Mouse (Mus musculus) liver, postnatal 0 days (tissue): ENCODE results near the gene Gm1043. TPM values are rescaled to one million over a fixed set of nuclear protein-coding genes. Genes with fewer than 3 reads are reported as not detected.

Experiments
- ATAC-seq: fragments of 200-750 bp; cut with Nextera tagmentation; 2 replicates; pipeline ENCODE4 v1.8.0; 2017; ENCODE audit warnings: mild to moderate bottlenecking, moderate library complexity
- DNase-seq: peaks from one replicate; pipeline ENCODE4 v3.0.0-alpha.2; 2016
- H3K27ac ChIP-seq: fragments of 300-500 bp; sonication (generic); 2 replicates; pipeline ENCODE4 v1.5.1; 2014; ENCODE audit warnings: antibody characterized with exemption, moderate library complexity, mild to moderate bottlenecking, low read depth
- H3K27me3 ChIP-seq: fragments of 300-500 bp; sonication (generic); 2 replicates; pipeline ENCODE4 v1.6.1; 2014; ENCODE audit warnings: low read length, control low read depth, mixed read lengths; ENCODE audit not compliant: insufficient read depth
- H3K36me3 ChIP-seq: fragments of 300-500 bp; sonication (generic); replicated peaks from 2 replicates; pipeline ENCODE4 v1.6.1; 2014; ENCODE audit warnings: mild to moderate bottlenecking, control low read depth, low read length, moderate library complexity, mixed read lengths; ENCODE audit not compliant: insufficient read depth
- H3K4me1 ChIP-seq: fragments of 300-500 bp; sonication (generic); 2 replicates; pipeline ENCODE4 v1.6.1; 2014; ENCODE audit warnings: antibody characterized with exemption, mild to moderate bottlenecking, control low read depth; ENCODE audit not compliant: insufficient read depth
- H3K4me2 ChIP-seq: fragments of 300-500 bp; sonication (generic); 2 replicates; pipeline ENCODE4 v1.6.1; 2014; ENCODE audit warnings: low read depth, mild to moderate bottlenecking, low read length, moderate library complexity, mixed read lengths
- H3K4me3 ChIP-seq: fragments of 300-500 bp; sonication (generic); 2 replicates; pipeline ENCODE4 v1.5.1; 2014; ENCODE audit warnings: low read depth, low read length
- H3K9ac ChIP-seq: fragments of 300-500 bp; sonication (generic); replicated peaks from 2 replicates; pipeline ENCODE4 v1.6.1; 2014; ENCODE audit warnings: mild to moderate bottlenecking, moderate library complexity
- H3K9me3 ChIP-seq: fragments of 300-500 bp; sonication (generic); 2 replicates; pipeline ENCODE4 v1.6.1; 2016; ENCODE audit warnings: mild to moderate bottlenecking, control low read depth, low read length, mixed read lengths
- CTCF ChIP-seq: sonication (generic); IDR thresholded peaks from 2 replicates; pipeline ENCODE4 v1.5.1; 2016; ENCODE audit warnings: antibody characterized with exemption, low read depth
- EP300 ChIP-seq: IDR thresholded peaks from 2 replicates; pipeline ENCODE4 v1.6.1; 2016; ENCODE audit warnings: antibody characterized with exemption, low read depth, mild to moderate bottlenecking
- WGBS: fragments of 180-500 bp; shearing (Covaris S2); extraction: QIAGEN DNeasy Blood & Tissue Kit; methylation state at CpG from one replicate; pipeline ENCODE4 v1.1.7; 2014; ENCODE audit not compliant: insufficient replicate concordance; 5-methylcytosine and 5-hydroxymethylcytosine counted together
- polyA plus RNA-seq: library from polyadenylated mRNA; unstranded; fragments of >200 nt; fragmentation: Nextera tagmentation; extraction: Ambion mirVana; gene quantifications from 2 replicates; pipeline ENCODE4 v1.2.1, GENCODE M21; 2015

Gm1043 gene
- polyA plus RNA-seq, 1 experiment from 2014 or later = not detected

DNA sequence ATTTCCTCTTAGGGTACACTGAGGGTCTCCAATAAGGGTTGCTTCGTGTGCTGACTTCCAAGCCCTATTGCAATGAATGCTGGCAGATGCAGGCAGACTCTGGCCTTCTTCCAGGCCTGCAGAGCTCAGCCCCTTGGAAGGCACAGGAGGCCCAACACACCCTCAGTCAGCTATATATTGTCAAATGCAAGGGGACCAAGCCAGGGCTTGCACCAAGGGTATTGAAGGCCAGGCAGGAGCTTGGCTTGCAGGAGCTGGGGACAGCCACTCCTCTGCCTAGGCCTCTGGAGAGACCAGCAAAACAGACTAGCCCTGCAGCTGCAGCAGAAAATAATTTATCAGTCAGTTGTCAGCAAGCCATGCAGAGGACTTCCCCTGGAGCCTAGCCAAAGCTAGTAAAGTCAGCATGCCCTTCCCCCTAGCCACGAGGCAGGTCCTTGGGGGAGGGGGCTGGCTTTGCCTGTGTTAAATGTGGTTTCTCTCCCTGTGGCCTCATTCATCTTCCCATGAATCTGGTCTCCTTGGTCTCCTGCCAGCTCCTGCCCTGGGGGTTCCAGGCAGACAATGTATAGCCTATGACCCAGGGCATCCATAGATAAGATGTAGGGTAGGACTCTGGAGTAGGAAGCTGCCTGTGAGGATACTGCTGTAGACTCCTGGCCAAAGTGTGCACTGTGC is 113.0 kb downstream of the Gm1043 start:
- no peak overlapping the region for H3K9ac ChIP-seq
- no peak overlapping the region for H3K4me3 ChIP-seq
- 38% methylated on average over 2 of the region's 2 CpGs for WGBS
- H3K36me3 ChIP-seq = no peaks in the 10 kb centered on the region
- ATAC-seq (no peak), DNase-seq (no peak)
- TF ChIP-seq EP300 (no peak), CTCF (no peak)
- H3K4me2 ChIP-seq = no peak overlapping the region
- no peaks in the 10 kb centered on the region for H3K27me3 ChIP-seq
- no peaks in the 10 kb centered on the region for H3K4me1 ChIP-seq
- H3K9me3 ChIP-seq = no peaks in the 10 kb centered on the region
- H3K27ac ChIP-seq = no peak overlapping the region

DNA sequence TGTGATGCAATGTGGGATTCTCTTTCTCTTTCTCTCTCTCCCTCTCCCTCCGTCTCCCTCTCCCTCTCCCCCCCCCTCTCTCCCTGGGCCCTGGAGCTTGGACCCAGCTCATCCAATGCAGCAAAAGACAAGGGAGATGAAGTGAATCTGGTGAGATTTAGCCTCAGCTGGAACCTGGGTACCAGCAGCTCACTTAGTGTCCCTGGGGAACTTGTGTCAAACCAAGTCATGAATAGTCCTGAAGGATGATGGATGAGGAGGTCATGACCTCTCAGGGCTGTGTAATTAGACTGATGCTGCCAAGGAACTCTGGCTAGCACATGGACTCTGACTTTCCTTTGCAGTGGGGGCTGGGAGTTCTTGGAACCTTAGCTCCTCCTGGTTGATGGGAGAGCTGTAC is 117.1 kb downstream of the Gm1043 start:
- WGBS = 37% methylated on average over 1 of the region's 1 CpGs
- Histone ChIP-seq H3K9ac (no peak overlapping the region), H3K36me3 (no peaks in the 10 kb centered on the region), H3K9me3 (no peaks in the 10 kb centered on the region), H3K27me3 (no peaks in the 10 kb centered on the region), H3K27ac (no peak overlapping the region), H3K4me3 (no peak overlapping the region), H3K4me1 (no peaks in the 10 kb centered on the region), H3K4me2 (no peak overlapping the region)
- DNase-seq (no peak), ATAC-seq (no peak)
- TF ChIP-seq EP300 (no peak), CTCF (no peak)

DNA sequence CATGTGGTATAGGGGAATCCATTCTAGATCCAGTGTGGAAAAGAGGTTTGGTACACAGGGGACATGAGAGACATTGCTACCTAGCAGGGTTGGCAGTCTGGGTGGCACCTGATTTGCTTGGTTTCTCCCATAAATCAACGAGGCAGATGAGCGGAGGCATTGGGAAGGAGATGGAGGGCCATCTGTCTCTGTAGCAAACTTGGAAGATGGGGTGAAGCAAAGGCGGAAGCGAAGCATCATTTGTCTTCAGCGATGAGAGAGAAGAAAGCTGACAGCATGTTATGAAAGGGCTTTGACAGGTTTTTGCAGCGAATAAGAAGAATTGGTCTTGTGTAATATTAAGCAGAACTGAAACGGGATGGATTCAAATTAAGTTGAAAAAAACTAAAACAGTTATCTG is 119.7 kb downstream of the Gm1043 start:
- 70% methylated on average over 7 of the region's 7 CpGs for WGBS
- DNase-seq (no peak), ATAC-seq (no peak)
- H3K4me2 ChIP-seq = no peak overlapping the region
- H3K27ac ChIP-seq = no peak overlapping the region
- no peaks in the 10 kb centered on the region for H3K27me3 ChIP-seq
- no peak for TF ChIP-seq CTCF
- TF ChIP-seq EP300 = no peak
- no peak overlapping the region for H3K4me3 ChIP-seq
- no peak overlapping the region for H3K9ac ChIP-seq
- H3K4me1 ChIP-seq = no peaks in the 10 kb centered on the region
- no peaks in the 10 kb centered on the region for H3K9me3 ChIP-seq
- no peaks in the 10 kb centered on the region for H3K36me3 ChIP-seq

DNA sequence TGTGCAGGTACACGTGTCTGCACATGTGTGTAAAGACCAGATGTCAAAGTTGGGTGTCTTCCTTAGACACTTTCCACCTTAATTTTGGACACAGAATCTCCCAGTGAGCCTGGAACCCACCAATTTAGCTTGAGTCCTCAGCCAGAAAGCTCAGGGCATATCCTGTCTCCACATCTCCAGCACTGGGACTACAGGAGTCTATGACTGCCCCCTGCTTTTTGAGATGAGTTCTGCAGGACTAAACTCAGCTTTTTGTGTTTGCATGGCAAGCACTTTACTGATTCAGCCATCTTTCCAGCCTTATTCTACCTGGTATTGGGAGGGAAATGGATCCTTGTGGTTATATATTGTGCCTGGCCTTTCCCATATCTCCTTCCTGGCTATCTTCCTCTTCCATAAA is 120.2 kb downstream of the Gm1043 start:
- WGBS = 65% methylated on average over 1 of the region's 1 CpGs
- DNase-seq (no peak), ATAC-seq (no peak)
- H3K9ac ChIP-seq = no peak overlapping the region
- no peaks in the 10 kb centered on the region for H3K4me1 ChIP-seq
- TF ChIP-seq EP300 (no peak), CTCF (no peak)
- no peaks in the 10 kb centered on the region for H3K9me3 ChIP-seq
- no peaks in the 10 kb centered on the region for H3K27me3 ChIP-seq
- H3K27ac ChIP-seq = no peak overlapping the region
- H3K4me2 ChIP-seq = no peak overlapping the region
- H3K36me3 ChIP-seq = no peaks in the 10 kb centered on the region
- H3K4me3 ChIP-seq = no peak overlapping the region

DNA sequence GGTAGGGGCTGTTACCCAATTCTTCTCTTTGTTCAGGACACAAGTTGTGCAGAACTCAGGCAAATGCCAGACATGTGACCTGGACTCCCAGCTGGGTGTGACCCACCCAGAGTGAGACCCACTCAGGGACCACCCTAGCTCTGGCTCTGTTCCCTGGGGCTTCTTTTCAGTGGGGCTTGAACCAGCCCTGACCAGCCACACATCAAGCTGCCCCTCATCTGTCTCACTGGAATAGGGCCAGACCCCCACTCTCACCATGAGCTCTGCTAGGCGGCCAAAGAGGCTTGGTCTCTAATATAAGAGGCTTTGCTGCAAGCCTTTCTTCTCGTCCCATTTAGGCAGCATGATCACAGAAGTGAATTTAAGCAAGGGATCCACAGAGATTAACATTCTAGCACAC is 121.2 kb downstream of the Gm1043 start:
- H3K4me3 ChIP-seq = no peak overlapping the region
- ATAC-seq = no peak
- WGBS = 49% methylated on average over 2 of the region's 2 CpGs

DNA sequence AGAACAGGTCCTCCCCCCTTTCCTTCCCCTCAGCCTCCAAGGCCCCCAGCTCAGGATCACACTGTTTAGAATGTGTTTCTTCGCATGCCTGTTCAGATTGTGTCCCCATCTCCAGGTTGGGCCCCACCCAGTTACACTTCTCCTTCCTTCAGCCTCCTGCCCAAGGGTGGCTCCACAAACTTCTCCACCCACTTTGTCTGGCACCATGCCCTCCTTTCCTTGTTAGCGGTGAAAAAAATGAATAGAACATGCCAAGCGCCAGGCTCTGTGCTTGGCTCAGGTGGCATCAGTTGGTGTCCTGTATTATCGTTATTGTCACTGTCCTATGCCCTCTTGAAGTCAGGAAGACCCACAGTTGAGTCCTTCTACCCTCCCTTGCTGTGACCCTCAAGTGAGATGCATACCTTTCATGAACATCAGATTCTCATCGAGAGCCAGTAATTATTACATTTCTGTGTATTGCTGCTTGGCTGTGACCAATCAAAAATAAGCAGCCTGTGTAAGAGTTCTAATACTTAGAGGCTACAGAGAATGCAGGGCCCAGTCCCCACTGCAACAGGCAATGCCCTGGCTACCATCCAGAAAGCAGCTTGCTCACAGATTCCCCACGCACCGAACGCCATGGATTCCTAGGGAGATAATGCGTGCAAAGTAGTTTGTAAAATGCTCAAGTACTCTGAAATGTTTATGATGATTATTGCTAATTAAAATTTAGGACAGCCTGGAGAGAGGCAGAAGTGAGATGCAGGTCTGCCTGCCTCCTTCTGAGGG is 128.0 kb downstream of the Gm1043 start:
- H3K9ac ChIP-seq = no peak overlapping the region
- no peaks in the 10 kb centered on the region for H3K36me3 ChIP-seq
- no peak overlapping the region for H3K4me2 ChIP-seq
- H3K27me3 ChIP-seq = no peaks in the 10 kb centered on the region
- H3K9me3 ChIP-seq = no peaks in the 10 kb centered on the region
- H3K4me3 ChIP-seq = no peak overlapping the region
- WGBS = 83% methylated on average over 9 of the region's 9 CpGs
- no peak overlapping the region for H3K27ac ChIP-seq
- DNase-seq (no peak), ATAC-seq (no peak)
- no peaks in the 10 kb centered on the region for H3K4me1 ChIP-seq
- TF ChIP-seq EP300 (no peak), CTCF (no peak)

More for the DNA sequence above, 121.2 kb downstream of the Gm1043 start:
- DNase-seq = no peak
- H3K4me2 ChIP-seq = no peak overlapping the region
- TF ChIP-seq EP300 (no peak), CTCF (no peak)
- no peaks in the 10 kb centered on the region for H3K9me3 ChIP-seq
- no peak overlapping the region for H3K27ac ChIP-seq
- H3K27me3 ChIP-seq = no peaks in the 10 kb centered on the region
- H3K36me3 ChIP-seq = no peaks in the 10 kb centered on the region
- H3K9ac ChIP-seq = no peak overlapping the region
- H3K4me1 ChIP-seq = no peaks in the 10 kb centered on the region
